Mouse (Mus musculus) cerebellum, adult 11 months (tissue): ENCODE measurements around the gene Smpdl3b.

ENCODE experiments used
- DNase-seq: peaks from one replicate; pipeline ENCODE4 v3.0.0; 2022

The Smpdl3b gene

DNA sequence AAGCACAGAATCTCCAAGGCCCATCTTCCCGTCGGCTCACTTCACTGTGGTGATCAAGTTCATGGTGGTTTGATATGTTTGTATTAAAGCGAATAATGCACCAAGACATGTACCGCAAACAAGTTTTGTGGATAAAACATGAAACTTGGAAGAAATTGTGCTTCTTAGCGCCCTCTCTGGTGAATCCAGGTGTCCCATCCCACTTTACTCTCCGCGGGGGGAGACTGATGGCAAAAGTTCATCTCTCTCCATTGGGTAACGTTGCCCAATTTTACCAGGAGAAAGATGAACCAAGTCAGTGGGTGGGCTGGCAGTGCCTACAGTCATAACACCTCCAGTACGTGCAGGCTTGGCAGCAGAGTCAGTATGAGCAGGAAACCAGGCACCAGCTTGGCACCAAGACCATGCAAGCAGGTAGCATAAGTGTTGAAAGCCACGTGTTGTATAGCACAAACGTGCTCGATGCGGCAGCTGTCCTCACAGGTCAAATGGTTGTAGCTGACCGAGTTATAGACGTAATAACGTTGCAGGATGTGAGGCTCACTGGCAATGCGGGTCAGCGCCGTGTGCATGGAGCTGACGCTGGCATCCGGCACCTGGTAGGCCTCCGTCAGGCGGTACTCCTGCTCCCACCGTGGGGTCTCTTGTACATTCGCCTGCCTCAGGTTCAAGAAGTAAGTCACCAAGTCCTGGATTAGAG lies 23.8 kb downstream of the Smpdl3b start:
- DNase-seq = no peak

DNA sequence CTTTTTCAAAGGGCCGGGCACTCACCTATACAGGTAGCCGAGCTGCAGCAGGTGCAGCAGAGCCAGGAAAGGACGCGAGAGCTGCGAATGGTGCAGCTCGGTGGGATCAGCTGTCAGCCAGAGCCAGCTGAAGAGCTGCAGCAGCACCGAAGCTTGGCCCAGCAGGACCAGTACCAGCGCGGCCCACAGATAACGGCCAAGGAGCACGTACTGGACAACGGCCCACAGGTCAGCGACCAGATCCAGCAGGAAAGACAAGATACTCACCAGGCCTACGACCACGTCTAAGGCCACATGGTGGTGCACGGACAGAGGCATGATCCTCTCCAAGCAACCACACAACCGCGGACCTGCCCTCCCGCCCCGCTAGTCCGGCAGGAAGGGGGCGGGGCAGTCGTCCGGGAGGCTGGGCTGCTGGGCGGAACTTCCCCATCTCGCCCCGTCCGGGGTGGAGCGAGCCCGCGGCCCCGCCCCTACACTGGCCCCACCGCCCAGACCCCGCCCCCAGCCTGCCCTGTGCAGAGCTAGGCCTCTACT lies 24.8 kb downstream of the Smpdl3b start, which contains the start of gene Xkr8:
Gene Xkr8, minus strand, starts transcription at position 399 of the 537 bp plus-strand sequence.
- DNase-seq = peak; percentile 79

DNA sequence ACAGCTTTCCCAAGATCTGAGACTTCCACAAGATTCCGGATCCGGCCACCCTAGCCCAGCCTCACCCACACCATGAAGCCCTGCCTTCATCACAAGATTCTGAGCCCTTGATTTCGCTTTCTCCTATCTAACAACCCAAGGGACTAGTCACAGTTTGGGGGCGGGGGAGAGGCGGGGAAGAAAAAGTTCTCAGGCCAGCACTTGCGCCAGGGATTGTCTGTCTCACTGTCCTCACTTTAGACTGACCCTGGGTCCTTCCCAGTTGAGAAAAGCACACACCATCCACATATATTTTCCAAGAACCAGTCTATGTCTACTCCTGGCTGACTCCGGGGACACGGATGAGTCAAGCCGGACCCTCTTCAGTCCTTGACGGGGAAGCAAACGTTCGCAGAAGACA lies 25.4 kb downstream of the Smpdl3b start:
- no peak for DNase-seq

DNA sequence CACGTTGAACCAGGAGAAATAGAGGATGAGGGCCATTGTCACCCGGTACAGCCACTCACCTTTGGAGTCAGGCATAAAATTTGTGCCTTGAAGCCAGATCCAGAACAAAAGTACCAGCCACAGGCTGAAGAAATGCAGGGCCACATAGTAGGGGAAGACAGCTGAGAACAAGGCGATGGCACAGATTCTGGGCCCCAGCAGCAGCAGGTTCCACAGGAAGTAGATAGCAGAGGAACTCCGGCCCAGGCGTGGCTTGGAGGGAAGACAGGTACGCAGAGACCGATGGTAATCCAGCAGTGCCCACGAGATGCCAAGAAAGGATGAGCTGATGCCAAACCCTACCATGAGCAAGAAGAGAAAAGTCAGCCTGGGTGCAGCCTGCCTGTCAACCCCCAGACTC lies 28.8 kb downstream of the Smpdl3b start:
- no peak for DNase-seq

DNA sequence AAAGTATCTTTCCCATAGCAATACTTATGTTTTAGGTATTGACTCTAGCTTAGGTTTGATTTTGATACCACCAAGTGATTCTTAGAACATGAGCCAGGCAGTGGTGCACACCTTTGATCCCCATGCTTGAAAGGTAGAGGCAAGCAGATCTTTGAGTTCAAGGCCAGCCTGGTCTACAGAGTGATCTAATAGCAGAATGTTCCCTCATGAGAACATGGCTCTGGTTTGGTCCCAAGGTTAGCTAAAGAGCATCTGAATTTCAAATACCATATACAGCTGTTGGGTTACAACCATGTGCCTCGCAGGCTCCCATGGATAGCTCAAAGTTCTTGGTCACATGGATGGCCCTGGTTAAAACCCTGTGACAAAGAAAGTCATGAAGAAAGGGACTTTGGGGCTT lies 38.8 kb downstream of the Smpdl3b start:
- no peak for DNase-seq

DNA sequence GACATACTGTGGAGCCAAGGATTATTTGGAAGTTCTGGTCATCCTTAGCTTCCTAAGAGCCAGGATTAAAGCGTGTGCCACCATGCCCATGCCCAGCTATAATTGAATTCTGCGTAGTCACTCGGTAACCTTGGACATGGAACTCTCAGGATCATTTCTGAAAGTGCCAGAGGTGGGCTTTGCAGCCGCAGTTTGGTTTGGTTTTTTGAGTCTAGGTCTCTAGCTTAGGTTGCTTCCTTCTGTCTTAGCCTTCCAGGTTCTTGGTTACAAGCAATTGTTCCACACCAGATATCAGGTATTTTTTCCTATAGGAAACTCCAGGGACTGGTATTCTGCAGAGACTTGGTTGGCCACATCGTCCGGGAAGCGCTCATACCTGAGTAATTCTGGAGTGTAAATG lies 43.9 kb downstream of the Smpdl3b start:
- DNase-seq = no peak

DNA sequence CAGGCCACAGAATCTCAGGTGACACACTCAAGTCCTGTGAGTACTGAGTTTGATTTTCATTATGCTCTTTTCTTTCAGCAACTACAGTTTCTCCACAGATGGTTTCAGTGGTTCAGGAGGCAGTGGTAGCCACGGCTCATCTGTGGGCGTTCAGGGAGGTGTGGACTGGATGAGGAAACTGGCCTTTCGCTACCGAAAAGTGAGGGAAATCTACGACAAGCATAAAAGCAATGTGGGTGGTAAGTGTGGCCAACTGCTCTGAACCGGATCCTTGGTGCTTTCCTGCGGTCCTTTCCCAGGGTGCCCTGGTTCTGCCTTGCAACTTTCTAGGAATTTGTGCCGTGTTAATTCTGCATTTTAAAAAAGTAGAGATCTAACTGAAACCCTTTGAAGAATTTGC lies 50.2 kb downstream of the Smpdl3b start:
- no peak for DNase-seq

DNA sequence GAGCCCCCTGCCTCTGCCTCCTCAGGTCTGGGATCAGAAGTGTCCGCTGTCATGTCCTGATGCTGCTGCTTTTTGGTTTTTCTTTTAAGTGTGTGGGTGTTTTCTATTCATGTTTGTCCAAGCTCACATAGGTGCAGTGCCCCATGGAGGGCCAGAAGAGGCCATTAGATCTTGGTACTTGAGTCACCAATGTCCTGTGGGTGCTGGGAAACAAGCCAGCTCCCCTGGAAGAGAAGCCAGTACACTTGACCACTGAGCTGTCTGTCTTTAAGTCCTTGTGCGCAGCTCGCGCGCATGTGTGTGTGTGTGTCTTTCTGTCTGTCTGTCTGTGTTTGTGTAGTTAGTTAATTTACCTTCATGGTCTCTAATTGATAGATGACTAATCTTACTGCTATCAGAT lies 55.0 kb downstream of the Smpdl3b start:
- DNase-seq = no peak

DNA sequence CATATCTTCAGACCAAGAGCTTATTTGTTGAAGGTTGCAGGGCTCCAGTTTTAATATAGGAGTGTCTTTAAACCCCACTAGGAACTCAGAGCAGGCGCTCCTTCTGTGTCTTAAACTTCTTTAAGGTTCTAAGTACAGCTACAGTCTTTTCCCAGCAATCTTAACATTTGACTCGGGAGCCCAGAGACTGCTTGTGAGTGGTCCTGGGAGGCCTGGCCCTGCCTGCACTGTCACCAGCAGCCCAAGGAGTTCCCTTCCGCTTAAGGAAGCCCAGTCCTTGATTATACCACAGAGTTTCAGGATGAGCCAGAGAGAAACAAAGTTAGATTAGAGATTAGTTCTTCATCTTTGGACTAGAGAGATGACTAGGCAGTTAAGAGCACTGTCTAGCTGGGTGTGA lies 63.7 kb downstream of the Smpdl3b start:
- DNase-seq = no peak

DNA sequence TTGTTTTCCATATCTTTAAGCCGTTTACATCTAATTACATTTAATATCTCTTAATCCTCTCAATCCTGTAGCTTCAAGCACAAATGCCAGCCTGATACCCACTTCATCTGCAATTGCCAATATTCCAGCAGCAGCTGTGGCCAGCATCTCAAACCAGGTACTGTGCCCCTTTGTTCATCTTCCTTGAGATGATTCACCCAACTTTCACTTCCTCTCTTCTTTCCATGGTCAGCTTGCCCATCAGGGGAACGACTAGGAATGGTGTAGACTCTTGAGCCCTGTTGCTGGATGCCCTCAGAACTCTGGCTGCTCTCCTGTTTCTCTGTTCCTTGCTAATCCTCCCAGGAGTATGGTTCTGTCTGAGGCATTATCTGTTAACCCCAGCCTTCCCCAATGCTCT lies 67.4 kb downstream of the Smpdl3b start:
- DNase-seq = no peak
